Mouse (Mus musculus) thymus, adult 2 months (tissue): ENCODE data around the gene Padi1.

Experiments used
- CTCF ChIP-seq: fragments of 200-500 bp; IDR thresholded peaks from 2 replicates; pipeline ENCODE4 v1.5.1; 2012; ENCODE audit warnings: mild to moderate bottlenecking, control low read depth, low read length, moderate library complexity, borderline replicate concordance; ENCODE audit not compliant: control insufficient read depth, poor library complexity, insufficient read depth; ENCODE audit errors: extremely low read depth
- POLR2A ChIP-seq: fragments of 200-500 bp; IDR thresholded peaks from 2 replicates; pipeline ENCODE4 v1.6.1; 2012; ENCODE audit warnings: mild to moderate bottlenecking, low read length, control low read depth, moderate library complexity; ENCODE audit not compliant: control insufficient read depth, poor library complexity, insufficient read depth; ENCODE audit errors: extremely low read depth

- TF ChIP-seq CTCF (no peak), POLR2A (no peak)
Measured at GRCm38 (mm10) chr4:140877441-140877840, 31.9 kb upstream of the Padi1 start.
